Mouse (Mus musculus) heart, embryonic 13.5 days (tissue): ENCODE measurements around the gene Cct8l1. TPM values are rescaled to one million over a fixed set of nuclear protein-coding genes. Genes with fewer than 3 reads are reported as not detected.
A peak's percentile ranks its signal among the peaks of the same experiment; 100 is the strongest.

ENCODE experiments used
- ATAC-seq: fragments of 200-750 bp; cut with Nextera tagmentation; 2 replicates; pipeline ENCODE4 v1.8.0; 2017; ENCODE audit warnings: moderate TSS enrichment; ENCODE audit not compliant: insufficient number of reproducible peaks, low FRiP score, low TSS enrichment; ENCODE audit errors: extremely low read depth
- H3K27ac ChIP-seq: fragments of 300-500 bp; sonication (generic); replicated peaks from 2 replicates; pipeline ENCODE4 v1.5.1; 2015; ENCODE audit warnings: moderate library complexity, mild to moderate bottlenecking, inconsistent platforms
- H3K27me3 ChIP-seq: fragments of 300-500 bp; sonication (generic); replicated peaks from 2 replicates; pipeline ENCODE4 v1.6.1; 2015; ENCODE audit warnings: mild to moderate bottlenecking, inconsistent platforms
- H3K36me3 ChIP-seq: fragments of 300-500 bp; sonication (generic); 2 replicates; pipeline ENCODE4 v1.6.1; 2015; ENCODE audit warnings: mild to moderate bottlenecking, inconsistent platforms
- H3K4me1 ChIP-seq: fragments of 300-500 bp; sonication (generic); 2 replicates; pipeline ENCODE4 v1.6.1; 2015; ENCODE audit warnings: inconsistent platforms
- H3K4me2 ChIP-seq: fragments of 300-500 bp; sonication (generic); 2 replicates; pipeline ENCODE4 v1.6.1; 2015; ENCODE audit warnings: inconsistent platforms, mild to moderate bottlenecking, moderate library complexity
- H3K4me3 ChIP-seq: fragments of 300-500 bp; sonication (generic); 2 replicates; pipeline ENCODE4 v1.5.1; 2015; ENCODE audit warnings: moderate library complexity, mild to moderate bottlenecking, inconsistent platforms
- H3K9ac ChIP-seq: fragments of 300-500 bp; sonication (generic); 2 replicates; pipeline ENCODE4 v1.6.1; 2015; ENCODE audit warnings: inconsistent platforms, mild to moderate bottlenecking, moderate library complexity
- H3K9me3 ChIP-seq: fragments of 300-500 bp; sonication (generic); 2 replicates; pipeline ENCODE4 v1.6.1; 2016; ENCODE audit warnings: inconsistent platforms
- WGBS: fragments of 180-500 bp; shearing (Covaris S2); methylation state at CpG from one replicate; pipeline ENCODE4 v1.1.7; 2015; ENCODE audit warnings: mixed read lengths; 5-methylcytosine and 5-hydroxymethylcytosine counted together
- polyA plus RNA-seq: library from polyadenylated mRNA; unstranded; fragments of >200 nt; fragmentation: Nextera tagmentation; extraction: Ambion mirVana; gene quantifications from 2 replicates; pipeline ENCODE4 v1.2.1, GENCODE M21; 2015

The Cct8l1 gene
- 0.08 TPM in 1 of 2 replicates, not detected in the other for polyA plus RNA-seq

GRCm38 (mm10) chr5:25515767-25516166, at the start of gene Cct8l1:
Cct8l1 (plus strand) TSS chr5:25516067.
- H3K9me3 ChIP-seq = no peaks in the 10 kb centered on the region
- no peaks in the 10 kb centered on the region for H3K27me3 ChIP-seq
- no peak within 1 kb of the TSS for H3K4me3 ChIP-seq
- H3K4me1 ChIP-seq = no peaks in the 10 kb centered on the region
- no peak within 1 kb of the TSS for H3K4me2 ChIP-seq
- ATAC-seq = no peak
- no peak within 1 kb of the TSS for H3K27ac ChIP-seq
- H3K36me3 ChIP-seq = no peaks in the 10 kb centered on the region
- 81% methylated on average over 5 of the region's 5 CpGs for WGBS
- H3K9ac ChIP-seq = no peak within 1 kb of the TSS

GRCm38 (mm10) chr5:25472070-25472469, 43.8 kb upstream of the Cct8l1 start:
- peak overlapping the region; percentile 62 for H3K27ac ChIP-seq
- WGBS = 4% methylated on average over 6 of the region's 6 CpGs
- no peaks in the 10 kb centered on the region for H3K36me3 ChIP-seq
- H3K4me3 ChIP-seq = peak overlapping the region; percentile 57
- H3K27me3 ChIP-seq = no peaks in the 10 kb centered on the region
- no peaks in the 10 kb centered on the region for H3K9me3 ChIP-seq
- no peak for ATAC-seq
- H3K4me2 ChIP-seq = peak overlapping the region; percentile 67
- peaks cover 15% of the 10 kb centered on the region for H3K4me1 ChIP-seq
- peak overlapping the region; percentile 78 for H3K9ac ChIP-seq

GRCm38 (mm10) chr5:25475789-25476188, 40.1 kb upstream of the Cct8l1 start:
- ATAC-seq = no peak
- H3K4me3 ChIP-seq = no peak overlapping the region
- H3K4me2 ChIP-seq = no peak overlapping the region
- no peak overlapping the region for H3K27ac ChIP-seq
- H3K9ac ChIP-seq = no peak overlapping the region
- no peaks in the 10 kb centered on the region for H3K27me3 ChIP-seq
- H3K36me3 ChIP-seq = 0 out of 2 replicates have a peak, but pooled peaks cover 3% of the 10 kb centered on the region
- no peaks in the 10 kb centered on the region for H3K9me3 ChIP-seq
- H3K4me1 ChIP-seq = peaks cover 15% of the 10 kb centered on the region
- WGBS = 67% methylated on average over 2 of the region's 2 CpGs

GRCm38 (mm10) chr5:25478863-25479262, 37.0 kb upstream of the Cct8l1 start:
- Histone ChIP-seq H3K4me1 (peaks cover 4% of the 10 kb centered on the region; the same call in 1 of the 2 replicates), H3K4me2 (no peak overlapping the region), H3K27me3 (no peaks in the 10 kb centered on the region), H3K9me3 (no peaks in the 10 kb centered on the region), H3K36me3 (0 out of 2 replicates have a peak, but pooled peaks cover 3% of the 10 kb centered on the region), H3K9ac (no peak overlapping the region), H3K4me3 (no peak overlapping the region), H3K27ac (no peak overlapping the region)
- no peak for ATAC-seq

- Histone ChIP-seq H3K27me3 (no peaks in the 10 kb centered on the region), H3K27ac (no peak overlapping the region), H3K4me1 (peaks cover 24% of the 10 kb centered on the region), H3K9me3 (no peaks in the 10 kb centered on the region), H3K9ac (peak overlapping the region; percentile 98), H3K4me3 (peak overlapping the region; percentile 99), H3K4me2 (peak overlapping the region; percentile 81), H3K36me3 (no peaks in the 10 kb centered on the region)
- 43% methylated on average over 2 of the region's 2 CpGs for WGBS
- no peak for ATAC-seq
Observed at GRCm38 (mm10) chr5:25496652-25497051, 19.2 kb upstream of the Cct8l1 start.

GRCm38 (mm10) chr5:25497369-25497719, 18.5 kb upstream of the Cct8l1 start:
- under 1% methylated on average over 10 of the region's 10 CpGs for WGBS
- H3K4me2 ChIP-seq = peak overlapping the region; percentile 81
- no peak for ATAC-seq
- H3K27ac ChIP-seq = peak overlapping the region; percentile 100
- H3K27me3 ChIP-seq = no peaks in the 10 kb centered on the region
- H3K4me3 ChIP-seq = peak overlapping the region; percentile 99
- peak overlapping the region; percentile 98 for H3K9ac ChIP-seq
- H3K36me3 ChIP-seq = no peaks in the 10 kb centered on the region
- no peaks in the 10 kb centered on the region for H3K9me3 ChIP-seq
- peaks cover 24% of the 10 kb centered on the region for H3K4me1 ChIP-seq

GRCm38 (mm10) chr5:25497720-25498345, 18.0 kb upstream of the Cct8l1 start:
- Histone ChIP-seq H3K9ac (peak overlapping the region; percentile 98), H3K27me3 (no peaks in the 10 kb centered on the region), H3K4me1 (peaks cover 24% of the 10 kb centered on the region), H3K27ac (peak overlapping the region; percentile 100), H3K4me3 (peak overlapping the region; percentile 99), H3K9me3 (no peaks in the 10 kb centered on the region), H3K4me2 (peak overlapping the region; percentile 81), H3K36me3 (no peaks in the 10 kb centered on the region)
- ATAC-seq = no peak
- under 1% methylated on average over 77 of the region's 78 CpGs for WGBS

GRCm38 (mm10) chr5:25498346-25498820, 17.5 kb upstream of the Cct8l1 start, which contains the start of gene Kmt2c:
Kmt2c (minus strand) TSS chr5:25498783.
- H3K4me3 ChIP-seq = peak within 1 kb of the TSS; percentile 99
- H3K4me1 ChIP-seq = peaks cover 24% of the 10 kb centered on the region
- H3K4me2 ChIP-seq = peak within 1 kb of the TSS; percentile 84
- no peaks in the 10 kb centered on the region for H3K27me3 ChIP-seq
- H3K36me3 ChIP-seq = no peaks in the 10 kb centered on the region
- no peaks in the 10 kb centered on the region for H3K9me3 ChIP-seq
- H3K27ac ChIP-seq = peak within 1 kb of the TSS; percentile 100
- H3K9ac ChIP-seq = peak within 1 kb of the TSS; percentile 98
- no peak for ATAC-seq
- WGBS = under 1% methylated on average over 52 of the region's 54 CpGs

- under 1% methylated on average over 62 of the region's 87 CpGs for WGBS
- peaks cover 24% of the 10 kb centered on the region for H3K4me1 ChIP-seq
- peak overlapping the region; percentile 99 for H3K4me3 ChIP-seq
- H3K27ac ChIP-seq = peak overlapping the region; percentile 100
- ATAC-seq = peak; percentile 78
- peak overlapping the region; percentile 98 for H3K9ac ChIP-seq
- peak overlapping the region; percentile 84 for H3K4me2 ChIP-seq
- no peaks in the 10 kb centered on the region for H3K9me3 ChIP-seq
- no peaks in the 10 kb centered on the region for H3K36me3 ChIP-seq
- no peaks in the 10 kb centered on the region for H3K27me3 ChIP-seq
Observed at GRCm38 (mm10) chr5:25498821-25499422, 16.9 kb upstream of the Cct8l1 start.

GRCm38 (mm10) chr5:25499423-25500398, 16.2 kb upstream of the Cct8l1 start:
- peak overlapping the region; percentile 100 for H3K27ac ChIP-seq
- no peaks in the 10 kb centered on the region for H3K36me3 ChIP-seq
- whole genome bisulfite sequencing = under 1% methylated on average over 71 of the region's 90 CpGs
- H3K27me3 ChIP-seq = no peaks in the 10 kb centered on the region
- no peaks in the 10 kb centered on the region for H3K9me3 ChIP-seq
- peak overlapping the region; percentile 84 for H3K4me2 ChIP-seq
- ATAC-seq = peak; percentile 75
- H3K4me1 ChIP-seq = peaks cover 18% of the 10 kb centered on the region
- peak overlapping the region; percentile 99 for H3K4me3 ChIP-seq
- peak overlapping the region; percentile 96 for H3K9ac ChIP-seq

GRCm38 (mm10) chr5:25500686-25501085, 15.2 kb upstream of the Cct8l1 start:
- 0 out of 2 replicates have a peak overlapping the region, but pooled peaks have one; percentile 81 for H3K27ac ChIP-seq
- ATAC-seq = no peak
- peak overlapping the region; percentile 79 for H3K9ac ChIP-seq
- H3K4me3 ChIP-seq = peak overlapping the region; percentile 99
- H3K27me3 ChIP-seq = no peaks in the 10 kb centered on the region
- peaks cover 17% of the 10 kb centered on the region for H3K4me1 ChIP-seq
- no peaks in the 10 kb centered on the region for H3K9me3 ChIP-seq
- H3K4me2 ChIP-seq = peak overlapping the region; percentile 84
- no peaks in the 10 kb centered on the region for H3K36me3 ChIP-seq
- WGBS = 71% methylated on average over 7 of the region's 7 CpGs
